Mouse (Mus musculus) olfactory bulb, adult 2 months (tissue): ENCODE data around the gene Vipr2. TPM values are rescaled to one million over a fixed set of nuclear protein-coding genes. Genes with fewer than 3 reads are reported as not detected.

Source experiments
- H3K27ac ChIP-seq: fragments of 200-500 bp; 2 replicates; pipeline ENCODE4 v1.5.1; 2012; ENCODE audit warnings: low read depth, low read length; ENCODE audit not compliant: insufficient read depth
- H3K4me1 ChIP-seq: fragments of 200-500 bp; 2 replicates; pipeline ENCODE4 v1.6.1; 2012; ENCODE audit warnings: low read length; ENCODE audit not compliant: control insufficient read depth, insufficient read depth
- H3K4me3 ChIP-seq: fragments of 200-500 bp; 2 replicates; pipeline ENCODE4 v1.5.1; 2012; ENCODE audit warnings: mild to moderate bottlenecking, low read depth, low read length, moderate library complexity; ENCODE audit not compliant: insufficient read depth
- CTCF ChIP-seq: fragments of 200-500 bp; IDR thresholded peaks from 2 replicates; pipeline ENCODE4 v1.5.1; 2012; ENCODE audit warnings: low read depth, mild to moderate bottlenecking, low read length, moderate library complexity; ENCODE audit not compliant: insufficient read depth
- POLR2A ChIP-seq: fragments of 200-500 bp; IDR thresholded peaks from 2 replicates; pipeline ENCODE4 v1.6.1; 2012; ENCODE audit warnings: mild to moderate bottlenecking, low read depth, low read length, moderate library complexity; ENCODE audit not compliant: insufficient read depth
- WGBS: fragments of 180-500 bp; shearing (Covaris S2); methylation state at CpG from one replicate; pipeline ENCODE4 v1.1.7; 2018; 5-methylcytosine and 5-hydroxymethylcytosine counted together
- polyA plus RNA-seq: library from polyadenylated mRNA; stranded (reverse); fragments of >200 nt; gene quantifications from 2 replicates; pipeline ENCODE4 v1.2.4, GENCODE M21; 2012; ENCODE audit warnings: low replicate concordance; ENCODE audit not compliant: missing spikeins, insufficient read depth, insufficient read length

The Vipr2 gene
- polyA plus RNA-seq, 1 experiment: not detected

DNA sequence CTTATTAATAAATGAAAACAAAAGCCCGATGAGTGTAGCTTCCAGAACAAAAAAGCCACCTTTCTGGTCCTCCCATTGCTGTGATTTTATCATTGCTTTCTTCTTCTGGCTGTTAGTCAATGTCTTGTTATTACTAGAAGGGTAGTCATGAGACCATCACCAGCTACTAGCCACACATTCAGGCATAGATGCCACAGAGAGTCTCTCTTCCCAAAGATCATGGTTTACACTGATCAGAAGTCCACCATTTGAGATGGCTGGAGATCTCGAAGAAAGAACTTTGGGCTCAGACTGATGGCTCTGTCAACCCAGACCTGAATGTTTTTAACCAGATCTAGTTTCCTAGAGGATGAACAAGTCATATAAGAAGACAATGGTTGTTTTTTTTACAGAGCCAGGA, 38.3 kb downstream of the Vipr2 start:
- H3K27ac ChIP-seq: no peak overlapping the region
- no peak overlapping the region for H3K4me3 ChIP-seq
- no peaks in the 10 kb centered on the region for H3K4me1 ChIP-seq
- 92% methylated on average over 2 of the region's 2 CpGs for WGBS
- no peak for TF ChIP-seq POLR2A
- no peak for TF ChIP-seq CTCF

DNA sequence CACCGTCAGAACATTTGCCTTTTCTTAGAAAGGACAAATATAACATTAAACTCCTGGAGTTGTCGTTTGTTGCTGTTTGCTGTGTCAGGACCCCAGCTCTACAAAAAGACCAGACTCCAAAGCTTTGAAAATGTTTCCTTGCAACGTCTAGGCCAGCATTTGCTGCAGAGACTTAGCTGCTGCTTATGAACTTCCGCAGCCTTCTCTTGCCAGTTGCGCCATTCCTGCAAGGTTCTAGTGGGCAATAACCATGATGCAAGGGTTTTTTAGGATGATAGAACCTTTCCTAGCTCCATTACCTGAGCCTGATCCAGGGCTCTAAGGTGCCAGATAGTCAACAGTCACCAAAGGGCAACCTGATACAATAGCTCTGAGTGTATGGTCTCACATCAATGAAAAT, 38.9 kb downstream of the Vipr2 start:
- WGBS: 77% methylated on average over 5 of the region's 5 CpGs

DNA sequence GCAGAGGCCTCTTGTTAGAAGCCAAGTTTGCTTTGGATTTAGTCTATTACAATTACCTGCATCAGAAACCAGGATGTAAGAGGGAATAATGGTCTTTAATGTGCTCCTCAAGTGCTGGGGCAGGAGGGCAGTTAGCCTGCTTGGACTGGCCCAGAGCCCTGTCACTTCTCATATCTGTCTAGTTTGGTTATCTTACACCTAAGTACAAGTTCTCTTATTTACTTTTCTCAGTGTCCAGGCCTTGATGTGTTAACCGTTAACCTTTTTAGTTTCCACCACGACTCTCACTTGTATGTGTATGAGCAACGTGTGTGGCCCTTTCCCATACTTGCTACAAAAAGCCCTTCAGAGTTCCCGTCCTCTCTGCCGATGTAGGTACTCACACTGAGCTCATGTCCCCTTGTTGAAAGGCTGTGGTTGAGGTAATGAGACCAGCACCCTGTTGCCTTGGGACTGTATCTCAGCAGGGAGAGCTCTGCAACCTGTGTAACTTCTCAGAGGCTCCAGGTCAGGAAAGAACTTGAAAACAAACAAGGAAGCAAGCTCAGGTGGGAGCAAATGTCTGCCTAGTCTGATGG, 39.9 kb downstream of the Vipr2 start:
- 81% methylated on average over 5 of the region's 5 CpGs for WGBS
- Histone ChIP-seq H3K27ac (no peak overlapping the region), H3K4me1 (no peaks in the 10 kb centered on the region), H3K4me3 (no peak overlapping the region)
- TF ChIP-seq CTCF: no peak
- TF ChIP-seq POLR2A: no peak

More for the DNA sequence above, 38.9 kb downstream of the Vipr2 start:
- H3K4me1 ChIP-seq: no peaks in the 10 kb centered on the region
- no peak overlapping the region for H3K4me3 ChIP-seq
- TF ChIP-seq CTCF: no peak
- no peak for TF ChIP-seq POLR2A
- H3K27ac ChIP-seq: no peak overlapping the region

DNA sequence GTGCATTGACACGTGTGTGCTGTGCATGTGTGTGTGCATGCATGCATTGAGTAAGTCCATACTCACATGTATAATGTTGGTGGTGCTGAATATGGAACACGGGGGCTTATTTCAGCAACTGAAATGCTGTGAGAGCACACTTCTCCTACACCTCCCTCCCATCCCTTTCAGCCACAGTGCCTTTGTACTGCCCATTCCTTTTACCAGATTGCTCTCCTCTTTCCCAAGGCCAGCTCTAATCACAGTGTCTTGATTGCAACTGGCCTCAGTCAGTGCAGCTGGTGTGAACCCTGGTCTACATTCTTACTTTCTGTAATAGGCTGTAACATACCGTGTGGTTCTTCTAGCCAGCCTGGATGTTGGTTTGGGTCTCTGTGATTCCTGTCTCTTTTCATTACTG, 41.5 kb downstream of the Vipr2 start:
- 85% methylated on average over 3 of the region's 3 CpGs for WGBS
- Histone ChIP-seq H3K4me3 (no peak overlapping the region), H3K27ac (no peak overlapping the region), H3K4me1 (no peaks in the 10 kb centered on the region)
- TF ChIP-seq CTCF (no peak), POLR2A (no peak)

DNA sequence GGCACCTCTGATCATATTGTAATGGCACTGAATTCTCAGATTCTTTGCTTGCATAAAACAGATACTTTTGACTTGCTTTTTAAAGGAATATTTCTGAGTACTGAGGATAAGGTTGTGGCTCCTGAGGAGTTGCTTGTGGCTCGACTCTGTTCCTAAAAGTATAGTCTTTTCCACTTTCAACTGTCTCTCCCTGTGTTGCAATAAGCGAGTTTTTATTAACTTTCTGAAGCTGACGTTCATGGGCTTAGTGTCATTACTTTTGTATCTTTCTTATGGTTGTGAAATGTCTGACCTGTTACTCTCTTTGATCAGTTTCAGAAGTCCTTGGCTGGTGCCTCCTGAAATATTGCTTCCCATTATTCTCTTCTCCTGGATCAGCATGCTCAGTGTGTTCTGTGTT, 46.3 kb downstream of the Vipr2 start:
- WGBS: 89% methylated on average over 3 of the region's 3 CpGs

DNA sequence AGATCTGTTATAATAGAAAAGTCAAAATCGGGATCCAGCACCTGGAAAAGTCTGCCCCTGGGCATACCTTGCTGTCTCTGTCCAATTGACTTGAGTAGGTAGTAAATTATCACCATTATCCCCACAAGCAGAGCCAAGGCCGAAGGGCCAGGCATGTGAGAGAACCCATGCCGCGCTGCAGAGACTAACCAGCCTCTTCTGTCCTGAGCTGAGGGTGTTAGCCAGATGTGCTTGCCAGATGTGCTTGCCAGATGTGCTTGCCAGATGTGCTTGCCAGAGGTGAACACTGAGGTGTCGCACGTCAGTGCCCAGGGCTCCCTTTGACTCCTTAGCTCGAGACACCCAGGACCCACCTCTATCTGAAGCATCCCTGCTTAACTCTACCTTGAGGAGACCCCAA, 53.4 kb downstream of the Vipr2 start:
- Histone ChIP-seq H3K4me3 (no peak overlapping the region), H3K27ac (no peak overlapping the region), H3K4me1 (no peaks in the 10 kb centered on the region)
- WGBS: 88% methylated on average over 7 of the region's 7 CpGs
- TF ChIP-seq POLR2A: no peak
- TF ChIP-seq CTCF: no peak

More for the DNA sequence above, 46.3 kb downstream of the Vipr2 start:
- no peak for TF ChIP-seq CTCF
- TF ChIP-seq POLR2A: no peak
- Histone ChIP-seq H3K4me1 (no peaks in the 10 kb centered on the region), H3K27ac (no peak overlapping the region), H3K4me3 (no peak overlapping the region)

DNA sequence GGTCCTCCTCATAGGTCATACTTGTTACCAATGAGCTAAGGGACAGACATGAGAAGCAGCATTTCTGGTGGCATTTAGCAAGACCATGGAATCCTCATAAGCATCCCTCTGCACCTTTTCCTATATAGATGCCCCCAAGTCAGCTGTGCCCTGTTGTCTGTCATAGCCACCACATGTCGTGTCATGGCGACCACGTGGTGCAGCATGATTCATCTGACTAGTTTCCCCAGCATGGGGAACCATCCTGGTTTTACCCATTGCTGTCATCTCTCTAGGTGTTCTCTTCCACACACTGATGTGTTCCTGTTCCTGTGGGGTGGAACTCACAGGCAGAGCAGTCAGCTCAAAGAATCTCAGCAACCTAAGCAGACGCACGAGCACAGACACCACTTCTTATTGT, 55.4 kb downstream of the Vipr2 start:
- WGBS: 88% methylated on average over 5 of the region's 5 CpGs
- Histone ChIP-seq H3K4me1 (peaks cover 1% of the 10 kb centered on the region; the same call in 1 of the 2 replicates), H3K27ac (no peak overlapping the region), H3K4me3 (no peak overlapping the region)
- TF ChIP-seq CTCF: no peak
- no peak for TF ChIP-seq POLR2A

DNA sequence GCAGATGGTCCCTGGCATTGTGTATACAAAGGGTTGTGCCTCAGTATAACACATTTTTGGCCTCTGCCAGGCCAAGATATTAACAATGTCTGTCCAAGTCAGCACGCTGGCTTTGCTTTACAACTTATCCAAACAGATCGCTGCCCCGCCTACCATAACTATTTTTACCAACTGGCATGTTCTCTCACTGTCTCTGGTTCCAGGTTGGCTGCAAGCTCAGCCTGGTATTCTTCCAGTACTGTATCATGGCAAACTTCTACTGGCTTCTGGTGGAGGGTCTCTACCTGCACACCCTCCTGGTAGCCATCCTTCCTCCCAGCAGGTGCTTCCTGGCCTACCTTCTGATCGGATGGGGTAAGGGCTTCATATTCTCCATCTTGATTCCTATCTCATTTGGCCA, 58.4 kb downstream of the Vipr2 start:
- Histone ChIP-seq H3K4me3 (no peak overlapping the region), H3K27ac (no peak overlapping the region), H3K4me1 (peaks cover 2% of the 10 kb centered on the region; the same call in 1 of the 2 replicates)
- WGBS: 85% methylated on average over 4 of the region's 4 CpGs
- no peak for TF ChIP-seq CTCF
- no peak for TF ChIP-seq POLR2A

DNA sequence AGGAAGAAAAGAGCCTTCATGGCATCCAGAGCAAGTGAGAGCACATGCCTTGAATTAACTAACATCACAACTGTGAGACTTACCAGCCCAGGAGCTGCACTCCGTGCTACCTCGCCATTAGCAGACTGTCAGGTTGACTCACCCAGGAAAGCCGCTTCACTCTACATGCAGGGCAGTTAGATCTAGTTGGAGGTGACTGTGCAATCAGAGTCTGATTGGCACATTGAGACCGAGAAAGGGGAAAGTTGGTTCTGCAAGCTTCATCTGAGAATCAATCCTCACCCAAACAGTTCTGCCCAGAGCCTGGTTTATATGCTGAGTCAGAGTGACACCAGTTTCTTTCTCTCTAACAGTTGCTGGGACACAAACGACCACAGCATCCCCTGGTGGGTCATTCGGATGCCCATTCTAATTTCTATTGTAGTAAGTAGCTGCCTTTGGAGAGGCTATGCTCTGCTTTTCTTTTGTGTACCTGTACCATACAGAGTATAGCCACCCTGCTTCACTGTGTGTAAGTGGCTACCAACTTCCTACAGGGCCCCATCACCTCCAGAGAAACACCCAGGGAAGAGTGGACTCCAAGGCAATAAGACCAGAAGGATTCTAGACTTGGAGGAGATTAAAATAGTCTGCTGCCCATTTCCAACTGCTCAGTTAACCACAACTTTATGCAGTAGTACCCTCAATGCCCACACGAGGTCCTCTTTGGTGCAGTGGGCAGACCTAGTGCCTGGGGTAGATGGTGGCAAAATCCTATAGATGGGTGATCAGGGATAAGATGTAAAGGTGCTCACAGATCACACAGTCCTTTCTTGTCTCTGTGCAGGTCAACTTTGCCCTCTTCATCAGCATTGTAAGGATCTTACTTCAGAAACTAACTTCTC, 61.0 kb downstream of the Vipr2 start:
- 75% methylated on average over 7 of the region's 7 CpGs for WGBS
- Histone ChIP-seq H3K27ac (no peak overlapping the region), H3K4me1 (peaks cover 2% of the 10 kb centered on the region; the same call in 1 of the 2 replicates), H3K4me3 (no peak overlapping the region)
- TF ChIP-seq POLR2A (no peak), CTCF (no peak)

DNA sequence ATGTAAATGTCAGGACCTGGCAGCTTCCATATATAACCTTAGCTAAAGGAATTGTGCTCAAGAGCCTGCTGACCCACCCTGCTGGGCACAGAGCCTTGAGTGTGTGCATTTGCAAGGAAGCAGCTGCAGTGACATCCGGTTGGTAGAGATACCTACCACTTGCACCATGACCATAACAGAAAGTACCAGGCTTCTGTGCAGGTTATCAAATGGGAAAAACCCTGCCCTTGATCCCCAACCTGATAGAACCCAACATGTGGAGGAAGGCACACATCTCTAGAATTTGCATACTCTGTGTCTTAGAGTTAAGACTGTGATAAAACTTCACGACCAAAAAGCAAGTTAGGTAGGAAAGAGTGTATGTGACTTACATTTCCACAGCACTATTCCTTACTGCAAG, 63.1 kb downstream of the Vipr2 start:
- no peak overlapping the region for H3K4me3 ChIP-seq
- 95% methylated on average over 2 of the region's 2 CpGs for WGBS

More for the DNA sequence above, 63.1 kb downstream of the Vipr2 start:
- TF ChIP-seq CTCF (no peak), POLR2A (no peak)
- H3K27ac ChIP-seq: no peak overlapping the region
- peaks cover 2% of the 10 kb centered on the region; the same call in 1 of the 2 replicates for H3K4me1 ChIP-seq
